Mouse (Mus musculus): ENCODE results near the gene Wdtc1. TPM values are rescaled to one million over a fixed set of nuclear protein-coding genes. Genes with fewer than 3 reads are reported as not detected.
A peak's percentile ranks its signal among the peaks of the same experiment; 100 is the strongest.

Gene Wdtc1
- polyA plus RNA-seq, 1 experiment from 2014 or later, result 18.6 TPM

- 44% methylated on average over 6 of the region's 6 CpGs for WGBS
- Histone ChIP-seq H3K4me1 (peaks cover 36% of the 10 kb centered on the region), H3K9me3 (no peaks in the 10 kb centered on the region)
Observed at GRCm38 (mm10) chr4:133372278-133372665, 19.0 kb upstream of the Wdtc1 start.

GRCm38 (mm10) chr4:133371621-133372277, 18.5 kb upstream of the Wdtc1 start:
- Histone ChIP-seq H3K9ac (0 out of 2 replicates have a peak overlapping the region, but pooled peaks have one; percentile 0), H3K4me3 (replicated peaks) (peak overlapping the region; percentile 71), H3K36me3 (no peaks in the 10 kb centered on the region), H3K4me1 (peaks cover 36% of the 10 kb centered on the region), H3K27ac (no peak overlapping the region), H3K4me2 (peak overlapping the region; percentile 77), H3K9me3 (no peaks in the 10 kb centered on the region), H3K27me3 (replicated peaks) (no peaks in the 10 kb centered on the region)
- 51% methylated on average over 7 of the region's 7 CpGs for WGBS
- ATAC-seq (ENCODE audit: insufficient read depth, low FRiP score, low read depth), result no peak

More at GRCm38 (mm10) chr4:133372278-133372665, 19.0 kb upstream of the Wdtc1 start:
- Histone ChIP-seq H3K4me3 (replicated peaks) (peak overlapping the region; percentile 71), H3K4me2 (peak overlapping the region; percentile 77), H3K27me3 (replicated peaks) (no peaks in the 10 kb centered on the region), H3K27ac (no peak overlapping the region), H3K36me3 (no peaks in the 10 kb centered on the region), H3K9ac (0 out of 2 replicates have a peak overlapping the region, but pooled peaks have one; percentile 0)
- ATAC-seq (ENCODE audit: insufficient read depth, low FRiP score, low read depth), result no peak

GRCm38 (mm10) chr4:133370298-133371274, 17.3 kb upstream of the Wdtc1 start:
- no peaks in the 10 kb centered on the region for H3K27me3 ChIP-seq (replicated peaks)

GRCm38 (mm10) chr4:133369553-133370297, 16.4 kb upstream of the Wdtc1 start, which contains the start of gene Slc9a1:
Gene Slc9a1, plus strand, starts transcription at chr4:133369706.
- Histone ChIP-seq H3K9ac (peak within 1 kb of the TSS; percentile 99), H3K36me3 (no peaks in the 10 kb centered on the region), H3K27ac (peak within 1 kb of the TSS; percentile 90), H3K9me3 (no peaks in the 10 kb centered on the region), H3K4me3 (replicated peaks) (peak within 1 kb of the TSS; percentile 71), H3K4me1 (peaks cover 30% of the 10 kb centered on the region), H3K4me2 (peak within 1 kb of the TSS; percentile 77), H3K27me3 (replicated peaks) (no peaks in the 10 kb centered on the region)
- peak; percentile 94 for ATAC-seq (ENCODE audit: insufficient read depth, low FRiP score, low read depth)
- WGBS, result under 1% methylated on average over 40 of the region's 40 CpGs

More at GRCm38 (mm10) chr4:133370298-133371274, 17.3 kb upstream of the Wdtc1 start:
- Histone ChIP-seq H3K36me3 (no peaks in the 10 kb centered on the region), H3K4me1 (peaks cover 32% of the 10 kb centered on the region), H3K4me2 (peak overlapping the region; percentile 77), H3K9ac (peak overlapping the region; percentile 99; the same call in 1 of the 2 replicates), H3K4me3 (replicated peaks) (peak overlapping the region; percentile 71), H3K9me3 (no peaks in the 10 kb centered on the region), H3K27ac (peak overlapping the region; percentile 90)
- 58% methylated on average over 22 of the region's 22 CpGs for WGBS
- no peak for ATAC-seq (ENCODE audit: insufficient read depth, low FRiP score, low read depth)

GRCm38 (mm10) chr4:133354641-133355040, 1.4 kb upstream of the Wdtc1 start:
- ATAC-seq (ENCODE audit: insufficient read depth, low FRiP score, low read depth), result no peak
- Histone ChIP-seq H3K27me3 (replicated peaks) (no peaks in the 10 kb centered on the region; the same call in 1 of the 2 replicates), H3K36me3 (no peaks in the 10 kb centered on the region), H3K9me3 (no peaks in the 10 kb centered on the region), H3K4me1 (no peaks in the 10 kb centered on the region), H3K9ac (no peak overlapping the region), H3K27ac (no peak overlapping the region), H3K4me2 (no peak overlapping the region), H3K4me3 (replicated peaks) (no peak overlapping the region)
- 90% methylated on average over 6 of the region's 6 CpGs for WGBS

GRCm38 (mm10) chr4:133352797-133353196, 484 bp downstream of the Wdtc1 start:
- 68% methylated on average over 10 of the region's 10 CpGs for WGBS
- no peak overlapping the region for H3K27ac ChIP-seq
- no peak overlapping the region for H3K4me3 ChIP-seq (replicated peaks)
- H3K4me2 ChIP-seq, result no peak overlapping the region
- ATAC-seq (ENCODE audit: insufficient read depth, low FRiP score, low read depth), result no peak
- no peaks in the 10 kb centered on the region for H3K27me3 ChIP-seq (replicated peaks)
- H3K9ac ChIP-seq, result no peak overlapping the region
- H3K9me3 ChIP-seq, result no peaks in the 10 kb centered on the region
- H3K36me3 ChIP-seq, result no peaks in the 10 kb centered on the region
- H3K4me1 ChIP-seq, result no peaks in the 10 kb centered on the region

GRCm38 (mm10) chr4:133348051-133348775, 5.1 kb downstream of the Wdtc1 start:
- WGBS, result 71% methylated on average over 5 of the region's 5 CpGs
- no peak for ATAC-seq (ENCODE audit: insufficient read depth, low FRiP score, low read depth)

GRCm38 (mm10) chr4:133347624-133348023, 5.7 kb downstream of the Wdtc1 start:
- no peak overlapping the region for H3K9ac ChIP-seq
- H3K36me3 ChIP-seq, result no peaks in the 10 kb centered on the region
- H3K4me1 ChIP-seq, result no peaks in the 10 kb centered on the region
- H3K9me3 ChIP-seq, result no peaks in the 10 kb centered on the region
- no peak overlapping the region for H3K27ac ChIP-seq
- no peak overlapping the region for H3K4me2 ChIP-seq
- no peaks in the 10 kb centered on the region for H3K27me3 ChIP-seq (replicated peaks)
- 64% methylated on average over 4 of the region's 4 CpGs for WGBS
- H3K4me3 ChIP-seq (replicated peaks), result no peak overlapping the region
- ATAC-seq (ENCODE audit: insufficient read depth, low FRiP score, low read depth), result no peak

More at GRCm38 (mm10) chr4:133348051-133348775, 5.1 kb downstream of the Wdtc1 start:
- Histone ChIP-seq H3K27ac (no peak overlapping the region), H3K4me1 (no peaks in the 10 kb centered on the region), H3K9me3 (no peaks in the 10 kb centered on the region), H3K4me3 (replicated peaks) (no peak overlapping the region), H3K36me3 (no peaks in the 10 kb centered on the region), H3K9ac (no peak overlapping the region), H3K27me3 (replicated peaks) (no peaks in the 10 kb centered on the region), H3K4me2 (no peak overlapping the region)

GRCm38 (mm10) chr4:133346577-133346976, 6.7 kb downstream of the Wdtc1 start:
- no peaks in the 10 kb centered on the region for H3K36me3 ChIP-seq
- ATAC-seq (ENCODE audit: insufficient read depth, low FRiP score, low read depth), result no peak
- H3K27ac ChIP-seq, result no peak overlapping the region
- H3K4me1 ChIP-seq, result no peaks in the 10 kb centered on the region
- no peak overlapping the region for H3K4me2 ChIP-seq
- 58% methylated on average over 4 of the region's 4 CpGs for WGBS
- no peaks in the 10 kb centered on the region for H3K27me3 ChIP-seq (replicated peaks)
- no peak overlapping the region for H3K9ac ChIP-seq
- H3K4me3 ChIP-seq (replicated peaks), result no peak overlapping the region
- no peaks in the 10 kb centered on the region for H3K9me3 ChIP-seq

- Histone ChIP-seq H3K9ac (no peak overlapping the region), H3K27ac (no peak overlapping the region), H3K27me3 (replicated peaks) (no peaks in the 10 kb centered on the region), H3K4me1 (no peaks in the 10 kb centered on the region), H3K4me2 (no peak overlapping the region), H3K36me3 (no peaks in the 10 kb centered on the region), H3K9me3 (no peaks in the 10 kb centered on the region), H3K4me3 (replicated peaks) (no peak overlapping the region)
- WGBS, result 89% methylated on average over 6 of the region's 6 CpGs
- no peak for ATAC-seq (ENCODE audit: insufficient read depth, low FRiP score, low read depth)
Observed at GRCm38 (mm10) chr4:133345702-133346101, 7.6 kb downstream of the Wdtc1 start.

- Histone ChIP-seq H3K9ac (no peak overlapping the region), H3K4me1 (0 out of 2 replicates have a peak, but pooled peaks cover 3% of the 10 kb centered on the region), H3K27ac (no peak overlapping the region), H3K4me3 (replicated peaks) (no peak overlapping the region), H3K36me3 (no peaks in the 10 kb centered on the region), H3K4me2 (no peak overlapping the region), H3K9me3 (no peaks in the 10 kb centered on the region), H3K27me3 (replicated peaks) (no peaks in the 10 kb centered on the region)
- WGBS, result 11% methylated on average over 4 of the region's 4 CpGs
- ATAC-seq (ENCODE audit: insufficient read depth, low FRiP score, low read depth), result no peak
Observed at GRCm38 (mm10) chr4:133344112-133344511, 9.2 kb downstream of the Wdtc1 start.
